35 mouse cellular contexts compared by ENCODE assay signal in genomic region chr12:65497602-65498001, GRCm38 (mm10).
"Had no signal": no experiment of that assay in that cellular context is flagged by ENCODE, and none has a peak within 500 bp of the region (broad histone marks: within the 10 kb centered on the region; RNA-seq: fewer than 3 reads in every experiment).

No protein-coding gene starts in this region.

- H3K4me2 ChIP-seq: heart, embryonic 11.5 days; heart, embryonic 12.5 days; heart, embryonic 13.5 days; heart, embryonic 15.5 days; hindbrain, embryonic 12.5 days; hindbrain, embryonic 13.5 days; hindbrain, embryonic 14.5 days; hindbrain, embryonic 15.5 days; intestine, embryonic 15.5 days; kidney, embryonic 15.5 days had no signal

- H3K36me3 ChIP-seq: heart, embryonic 10.5 days; heart, embryonic 12.5 days; heart, embryonic 13.5 days; heart, embryonic 15.5 days; hindbrain, embryonic 10.5 days; hindbrain, embryonic 12.5 days; hindbrain, embryonic 13.5 days; hindbrain, embryonic 15.5 days; intestine, embryonic 15.5 days; kidney, embryonic 15.5 days had no signal

- H3K27ac ChIP-seq: heart, embryonic 10.5 days; heart, embryonic 13.5 days; heart, embryonic 15.5 days; hindbrain, embryonic 10.5 days; hindbrain, embryonic 12.5 days; hindbrain, embryonic 13.5 days; hindbrain, embryonic 14.5 days; hindbrain, embryonic 15.5 days; hindbrain, postnatal 0 days; intestine, embryonic 15.5 days; kidney, embryonic 15.5 days; kidney, postnatal 0 days; layer of hippocampus, adult 2 months had no signal

- H3K4me3 ChIP-seq: heart, embryonic 10.5 days; heart, embryonic 12.5 days; heart, embryonic 13.5 days; heart, embryonic 15.5 days; hindbrain, embryonic 10.5 days; hindbrain, embryonic 12.5 days; hindbrain, embryonic 13.5 days; hindbrain, embryonic 15.5 days; intestine, embryonic 15.5 days; kidney, embryonic 15.5 days; layer of hippocampus, adult 2 months had no signal

- H3K27me3 ChIP-seq: heart, embryonic 12.5 days; heart, embryonic 13.5 days; heart, embryonic 15.5 days; hindbrain, embryonic 12.5 days; hindbrain, embryonic 13.5 days; hindbrain, embryonic 15.5 days; intestine, embryonic 15.5 days; kidney, embryonic 15.5 days had no signal

- ATAC-seq: hindbrain, embryonic 16.5 days; hindbrain, postnatal 0 days; inflammation-experienced regulatory T-cells, adult 6 months; intestine, embryonic 15.5 days; intestine, embryonic 16.5 days; intestine, postnatal 0 days had no signal

- H3K9ac ChIP-seq: heart, embryonic 12.5 days; heart, embryonic 13.5 days; heart, embryonic 15.5 days; hindbrain, embryonic 12.5 days; hindbrain, embryonic 13.5 days; hindbrain, embryonic 14.5 days; hindbrain, embryonic 15.5 days; intestine, embryonic 15.5 days; kidney, embryonic 15.5 days had no signal

- DNase-seq: heart, postnatal 10 days; heart, postnatal 14 days; heart, postnatal 36 days; heart, postnatal 4 days; kidney, adult 11 months; kidney, adult 18-20 months; kidney, adult 2 months; kidney, adult 8-10 months; kidney, adult 9 months; kidney, postnatal 10 days; kidney, postnatal 14 days; kidney, postnatal 25 days; kidney, postnatal 36 days; kidney, postnatal 4 days; layer of hippocampus, adult 9-11 months; layer of hippocampus, postnatal 36 days had no signal

- H3K9me3 ChIP-seq: heart, embryonic 10.5 days; heart, embryonic 15.5 days; hindbrain, embryonic 12.5 days; hindbrain, embryonic 15.5 days; intestine, embryonic 15.5 days; kidney, embryonic 15.5 days had no signal

- H3K4me1 ChIP-seq: heart, embryonic 10.5 days; hindbrain, embryonic 10.5 days; hindbrain, embryonic 12.5 days; hindbrain, embryonic 13.5 days; hindbrain, embryonic 15.5 days; kidney, embryonic 15.5 days had no signal
